Mouse (Mus musculus) E14TG2a.4 (cell line): Measurements from ENCODE around the gene Pdlim5.

Experiments used
- H3K27me3 ChIP-seq: 2 replicates; pipeline ENCODE4 v1.6.1; 2014; ENCODE audit warnings: low read length, control low read depth; ENCODE audit not compliant: insufficient read depth
- H3K36me3 ChIP-seq: 2 replicates; pipeline ENCODE4 v1.6.1; 2014; ENCODE audit warnings: low read length, control low read depth; ENCODE audit not compliant: insufficient read depth
- H3K4me1 ChIP-seq: replicated peaks from 2 replicates; pipeline ENCODE4 v1.6.1; 2014; ENCODE audit warnings: low read depth, low read length, control low read depth
- H3K4me3 ChIP-seq: replicated peaks from 2 replicates; pipeline ENCODE4 v1.5.1; 2014; ENCODE audit warnings: mild to moderate bottlenecking, low read length
- H3K9me3 ChIP-seq: 2 replicates; pipeline ENCODE4 v1.6.1; 2014; ENCODE audit warnings: low read length, control low read depth
- CTCF ChIP-seq: conservative IDR thresholded peaks from 2 replicates; pipeline ENCODE4 v1.5.1; 2014; ENCODE audit warnings: low read length
- NANOG ChIP-seq: IDR thresholded peaks from 2 replicates; pipeline ENCODE4 v1.6.1; 2014; ENCODE audit warnings: borderline replicate concordance, low read length, mixed read lengths
- POU5F1 ChIP-seq: IDR thresholded peaks from 2 replicates; pipeline ENCODE4 v1.6.1; 2014; ENCODE audit warnings: low read length, borderline replicate concordance

The Pdlim5 gene

GRCm38 (mm10) chr3:142338058-142338457 lies 57.4 kb downstream of the Pdlim5 start:
- TF ChIP-seq CTCF, result no peak
- Histone ChIP-seq H3K36me3 (no peaks in the 10 kb centered on the region), H3K4me1 (no peaks in the 10 kb centered on the region; the same call in 1 of the 2 replicates), H3K4me3 (no peak overlapping the region), H3K9me3 (no peaks in the 10 kb centered on the region), H3K27me3 (no peaks in the 10 kb centered on the region)

DNA sequence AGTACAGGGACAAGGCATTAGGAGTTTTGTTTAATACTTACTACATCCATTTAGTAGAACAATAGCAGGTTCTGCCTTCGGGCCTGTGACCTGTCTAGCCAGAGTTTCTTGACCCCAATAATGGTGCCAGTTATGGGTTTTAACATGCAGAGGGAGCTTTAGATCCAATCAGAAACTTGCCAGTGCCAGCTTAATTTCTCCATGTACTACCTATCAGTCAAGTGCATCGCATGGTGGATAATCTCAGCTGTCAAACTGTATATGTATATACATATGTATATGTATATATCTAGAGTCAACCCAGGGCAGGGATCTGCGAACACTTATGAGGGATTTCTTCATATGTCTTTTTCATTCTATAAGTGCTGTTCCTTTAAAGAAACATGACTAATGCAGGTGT lies 61.0 kb downstream of the Pdlim5 start:
- H3K4me3 ChIP-seq, result no peak overlapping the region
- peaks cover 7% of the 10 kb centered on the region for H3K4me1 ChIP-seq
- no peaks in the 10 kb centered on the region for H3K9me3 ChIP-seq
- no peak for TF ChIP-seq NANOG
- no peak for TF ChIP-seq CTCF
- TF ChIP-seq POU5F1, result no peak
- no peaks in the 10 kb centered on the region for H3K27me3 ChIP-seq
- H3K36me3 ChIP-seq, result no peaks in the 10 kb centered on the region

- no peaks in the 10 kb centered on the region for H3K36me3 ChIP-seq
- no peak overlapping the region for H3K4me3 ChIP-seq
- H3K4me1 ChIP-seq, result peaks cover 7% of the 10 kb centered on the region
- H3K9me3 ChIP-seq, result no peaks in the 10 kb centered on the region
- H3K27me3 ChIP-seq, result no peaks in the 10 kb centered on the region
- no peak for TF ChIP-seq POU5F1
- TF ChIP-seq NANOG, result no peak
- no peak for TF ChIP-seq CTCF
Measured at GRCm38 (mm10) chr3:142333458-142333857, 62.0 kb downstream of the Pdlim5 start.

GRCm38 (mm10) chr3:142332716-142333115 lies 62.8 kb downstream of the Pdlim5 start:
- Histone ChIP-seq H3K27me3 (no peaks in the 10 kb centered on the region), H3K4me3 (no peak overlapping the region), H3K36me3 (no peaks in the 10 kb centered on the region), H3K4me1 (peaks cover 7% of the 10 kb centered on the region), H3K9me3 (no peaks in the 10 kb centered on the region)
- TF ChIP-seq NANOG, result no peak

DNA sequence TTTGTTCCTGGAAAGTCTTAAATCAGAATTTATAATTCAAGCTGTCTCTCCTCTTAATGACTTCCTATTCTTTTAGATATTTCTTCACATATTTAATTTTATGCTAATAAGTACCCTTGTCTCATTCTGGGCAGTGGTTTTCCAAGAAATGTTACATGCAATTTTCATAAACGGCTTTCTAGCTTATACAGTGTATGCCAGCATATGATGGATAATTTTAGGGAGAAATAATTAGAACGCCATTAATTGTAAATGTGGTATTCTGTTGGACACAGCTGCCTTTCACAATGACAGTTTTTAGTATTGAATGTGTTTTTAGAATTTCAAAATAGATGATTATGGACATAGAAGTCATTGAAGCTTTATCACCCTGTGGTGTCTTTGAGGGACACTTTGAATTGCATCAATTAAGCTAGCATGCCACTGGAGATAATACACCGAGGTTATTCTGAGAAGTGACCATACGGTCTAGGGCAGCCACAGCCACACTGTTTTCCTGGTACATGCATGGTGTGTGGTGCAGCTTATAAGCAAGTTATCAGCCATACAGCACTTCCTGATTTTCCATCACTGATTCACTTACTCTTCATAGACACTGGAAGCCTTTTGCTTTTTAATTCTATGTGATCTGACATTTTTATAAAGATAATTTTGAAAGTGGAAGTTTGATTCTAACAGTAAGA lies 63.5 kb downstream of the Pdlim5 start:
- no peak for TF ChIP-seq CTCF
- no peak for TF ChIP-seq NANOG
- no peak for TF ChIP-seq POU5F1
- Histone ChIP-seq H3K4me3 (no peak overlapping the region), H3K27me3 (no peaks in the 10 kb centered on the region), H3K36me3 (no peaks in the 10 kb centered on the region), H3K9me3 (no peaks in the 10 kb centered on the region), H3K4me1 (peaks cover 7% of the 10 kb centered on the region; the same call in 1 of the 2 replicates)

GRCm38 (mm10) chr3:142330425-142330824 lies 65.1 kb downstream of the Pdlim5 start:
- Histone ChIP-seq H3K27me3 (no peaks in the 10 kb centered on the region), H3K9me3 (no peaks in the 10 kb centered on the region), H3K4me1 (peaks cover 7% of the 10 kb centered on the region; the same call in 1 of the 2 replicates), H3K4me3 (no peak overlapping the region), H3K36me3 (no peaks in the 10 kb centered on the region)
- no peak for TF ChIP-seq NANOG
- TF ChIP-seq POU5F1, result no peak
- no peak for TF ChIP-seq CTCF

DNA sequence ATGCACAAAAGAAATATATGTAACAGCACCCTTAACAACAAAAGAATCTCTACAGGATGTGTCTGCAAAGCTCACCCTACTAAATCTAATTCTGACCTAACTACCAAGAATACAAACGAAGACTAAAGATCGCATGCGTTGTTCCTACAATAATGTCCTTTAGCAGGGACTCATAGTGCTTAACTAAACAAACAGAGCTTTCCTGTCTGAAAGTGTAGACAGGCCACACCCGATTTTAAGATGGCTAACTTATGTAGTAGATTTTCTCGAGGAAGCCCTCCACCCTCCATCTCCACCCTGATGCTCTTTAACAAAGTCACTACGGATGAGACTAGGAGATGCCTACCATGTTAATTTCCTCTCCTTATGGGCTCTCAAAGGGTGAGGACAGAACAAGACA lies 71.9 kb downstream of the Pdlim5 start:
- no peaks in the 10 kb centered on the region for H3K27me3 ChIP-seq
- H3K4me3 ChIP-seq, result no peak overlapping the region
- no peaks in the 10 kb centered on the region for H3K36me3 ChIP-seq
- no peaks in the 10 kb centered on the region for H3K9me3 ChIP-seq
- TF ChIP-seq NANOG (no peak), CTCF (no peak), POU5F1 (no peak)
- H3K4me1 ChIP-seq, result no peaks in the 10 kb centered on the region

DNA sequence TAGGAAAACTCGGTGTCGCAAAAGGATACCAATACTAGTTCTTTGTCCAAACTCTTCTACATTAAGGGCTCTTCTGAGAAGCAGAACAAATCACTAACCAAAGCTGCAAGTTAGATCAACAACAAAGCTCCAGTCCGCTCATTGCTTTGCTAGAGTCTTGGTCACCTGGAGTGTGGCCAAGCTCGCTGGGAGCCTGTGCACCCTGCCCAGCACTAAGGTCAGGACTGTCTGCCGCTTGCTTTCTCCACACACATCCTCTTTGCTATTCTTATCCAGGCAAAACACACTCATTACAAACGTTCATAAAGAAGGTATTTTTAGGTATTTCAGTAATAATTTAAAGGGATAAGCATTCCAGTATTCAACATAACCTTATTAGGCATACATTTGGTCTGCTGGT lies 73.6 kb downstream of the Pdlim5 start:
- H3K4me1 ChIP-seq, result peaks cover 3% of the 10 kb centered on the region; the same call in 1 of the 2 replicates
- H3K27me3 ChIP-seq, result no peaks in the 10 kb centered on the region
- H3K4me3 ChIP-seq, result no peak overlapping the region
- H3K36me3 ChIP-seq, result no peaks in the 10 kb centered on the region
- H3K9me3 ChIP-seq, result no peaks in the 10 kb centered on the region
- TF ChIP-seq NANOG (no peak), CTCF (no peak), POU5F1 (no peak)

GRCm38 (mm10) chr3:142318147-142318546 lies 77.3 kb downstream of the Pdlim5 start:
- Histone ChIP-seq H3K27me3 (no peaks in the 10 kb centered on the region), H3K4me3 (no peak overlapping the region), H3K4me1 (peaks cover 3% of the 10 kb centered on the region; the same call in 1 of the 2 replicates), H3K36me3 (no peaks in the 10 kb centered on the region), H3K9me3 (no peaks in the 10 kb centered on the region)
- TF ChIP-seq CTCF (no peak), POU5F1 (no peak), NANOG (no peak)
